Mouse (Mus musculus) E14TG2a.4 (cell line): ENCODE data around the gene Trem2.

Experiments used
- CTCF ChIP-seq: conservative IDR thresholded peaks from 2 replicates; pipeline ENCODE4 v1.5.1; 2014; ENCODE audit warnings: low read length
- NANOG ChIP-seq: IDR thresholded peaks from 2 replicates; pipeline ENCODE4 v1.6.1; 2014; ENCODE audit warnings: borderline replicate concordance, low read length, mixed read lengths

- TF ChIP-seq CTCF, result no peak
- TF ChIP-seq NANOG, result no peak
These were observed 39.7 kb downstream of the Trem2 start for GRCm38 (mm10) chr17:48385786-48386461.
